Mouse (Mus musculus) heart, embryonic 16.5 days (tissue): ENCODE results near the gene Card19. TPM values are rescaled to one million over a fixed set of nuclear protein-coding genes. Genes with fewer than 3 reads are reported as not detected.

Experiments used
- ATAC-seq: fragments of 200-750 bp; cut with Nextera tagmentation; replicated peaks from 2 replicates; pipeline ENCODE4 v1.8.0; 2017; ENCODE audit warnings: moderate number of reproducible peaks; ENCODE audit not compliant: insufficient read depth, low FRiP score; ENCODE audit errors: extremely low read depth
- H3K27ac ChIP-seq: fragments of 300-500 bp; sonication (generic); 2 replicates; pipeline ENCODE4 v1.5.1; 2014; ENCODE audit warnings: mild to moderate bottlenecking, low read length, control low read depth, moderate library complexity
- H3K27me3 ChIP-seq: fragments of 300-500 bp; sonication (generic); 2 replicates; pipeline ENCODE4 v1.6.1; 2014; ENCODE audit warnings: low read length, mixed read lengths; ENCODE audit not compliant: control insufficient read depth, insufficient read depth
- H3K36me3 ChIP-seq: fragments of 300-500 bp; sonication (generic); 2 replicates; pipeline ENCODE4 v1.6.1; 2014; ENCODE audit not compliant: control insufficient read depth, insufficient read depth
- H3K4me1 ChIP-seq: fragments of 300-500 bp; sonication (generic); 2 replicates; pipeline ENCODE4 v1.6.1; 2014; ENCODE audit warnings: low read length, mixed read lengths; ENCODE audit not compliant: control insufficient read depth, insufficient read depth
- H3K4me2 ChIP-seq: fragments of 300-500 bp; sonication (generic); 2 replicates; pipeline ENCODE4 v1.6.1; 2014; ENCODE audit warnings: low read depth, mild to moderate bottlenecking, control low read depth, low read length
- H3K4me3 ChIP-seq: fragments of 300-500 bp; sonication (generic); 2 replicates; pipeline ENCODE4 v1.5.1; 2014; ENCODE audit warnings: mild to moderate bottlenecking, control low read depth, low read length
- H3K9ac ChIP-seq: fragments of 300-500 bp; sonication (generic); 2 replicates; pipeline ENCODE4 v1.6.1; 2014; ENCODE audit warnings: low read length, control low read depth
- H3K9me3 ChIP-seq: fragments of 300-500 bp; sonication (generic); replicated peaks from 2 replicates; pipeline ENCODE4 v1.6.1; 2016; ENCODE audit warnings: low read length; ENCODE audit not compliant: control insufficient read depth
- WGBS: fragments of 180-500 bp; shearing (Covaris S2); extraction: QIAGEN DNeasy Blood & Tissue Kit; methylation state at CpG from one replicate; pipeline ENCODE4 v1.1.7; 2014; 5-methylcytosine and 5-hydroxymethylcytosine counted together
- polyA plus RNA-seq: library from polyadenylated mRNA; unstranded; fragments of >200 nt; fragmentation: Nextera tagmentation; extraction: Ambion mirVana; gene quantifications from 2 replicates; pipeline ENCODE4 v1.2.1, GENCODE M21; 2015

Gene Card19
- polyA plus RNA-seq, 1 experiment from 2014 or later = 144 TPM

DNA sequence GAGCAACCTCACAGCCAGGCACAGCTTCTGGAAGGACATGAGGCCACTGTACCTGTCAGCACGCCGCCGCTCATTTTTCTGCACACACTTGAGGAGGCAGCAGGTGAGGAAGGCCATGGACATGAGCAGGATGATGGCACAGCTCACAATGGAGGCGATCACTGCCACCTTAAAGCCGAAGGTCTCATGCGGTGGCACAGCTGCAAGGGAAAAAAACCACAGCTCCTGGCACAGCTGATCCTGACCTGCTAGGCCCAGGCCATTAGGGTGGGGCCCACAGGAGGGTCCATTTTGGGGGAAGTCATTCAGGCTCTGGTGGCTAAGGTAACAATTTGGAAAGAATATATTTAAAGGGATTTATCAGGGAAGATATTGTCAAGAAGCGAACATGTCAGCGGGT, 22.9 kb upstream of the Card19 start:
- WGBS = 89% methylated on average over 8 of the region's 8 CpGs
- Histone ChIP-seq H3K4me3 (no peak overlapping the region), H3K9me3 (peaks cover 5% of the 10 kb centered on the region; the same call in 1 of the 2 replicates), H3K9ac (no peak overlapping the region), H3K36me3 (no peaks in the 10 kb centered on the region), H3K4me2 (no peak overlapping the region), H3K4me1 (no peaks in the 10 kb centered on the region), H3K27me3 (no peaks in the 10 kb centered on the region), H3K27ac (no peak overlapping the region)
- ATAC-seq = no peak

DNA sequence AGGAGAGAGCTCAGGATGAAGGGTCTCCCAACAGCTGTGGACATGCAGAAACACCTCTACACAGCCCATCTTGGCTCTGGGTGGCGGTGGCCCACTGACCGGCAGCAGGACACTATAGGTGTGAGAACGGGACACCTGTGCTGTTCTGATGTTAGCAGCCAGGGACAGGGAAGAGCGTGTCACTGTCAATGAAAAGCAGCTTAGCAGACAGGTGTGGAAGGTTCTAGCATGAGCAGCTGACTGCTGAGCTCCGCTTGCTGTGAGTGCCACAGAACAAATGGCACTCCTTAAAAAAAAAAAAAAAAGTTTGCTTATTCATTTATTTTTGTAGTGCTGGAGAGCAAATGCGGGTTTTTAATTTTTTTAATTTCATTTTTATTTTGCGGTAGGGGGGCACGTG, 21.8 kb upstream of the Card19 start:
- H3K27me3 ChIP-seq = no peaks in the 10 kb centered on the region
- H3K9ac ChIP-seq = no peak overlapping the region
- no peak overlapping the region for H3K4me3 ChIP-seq
- no peak for ATAC-seq
- peaks cover 5% of the 10 kb centered on the region; the same call in 1 of the 2 replicates for H3K9me3 ChIP-seq
- no peaks in the 10 kb centered on the region for H3K36me3 ChIP-seq
- no peaks in the 10 kb centered on the region for H3K4me1 ChIP-seq
- H3K27ac ChIP-seq = no peak overlapping the region
- H3K4me2 ChIP-seq = no peak overlapping the region
- 84% methylated on average over 8 of the region's 8 CpGs for WGBS

DNA sequence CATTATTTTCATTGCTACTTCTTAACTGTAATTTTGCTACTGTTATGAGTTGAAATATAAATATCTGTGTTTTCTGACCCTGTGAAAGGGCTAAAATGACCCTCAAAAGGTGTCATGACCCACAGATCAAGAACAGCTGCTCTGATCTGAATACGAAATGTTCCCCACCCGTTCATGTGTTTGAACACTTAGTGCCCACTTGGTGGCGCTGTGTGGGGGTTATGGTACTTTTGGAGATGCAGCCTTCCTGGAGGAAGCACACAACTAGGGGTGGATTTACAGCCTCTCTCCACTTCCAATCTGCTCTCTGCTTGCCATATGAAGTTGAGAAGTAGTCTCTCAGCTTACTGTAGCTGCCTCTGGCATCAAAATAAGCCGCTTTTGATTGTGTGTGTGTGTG, 18.9 kb upstream of the Card19 start:
- Histone ChIP-seq H3K9ac (no peak overlapping the region), H3K4me1 (no peaks in the 10 kb centered on the region), H3K27ac (no peak overlapping the region), H3K9me3 (peaks cover 5% of the 10 kb centered on the region; the same call in 1 of the 2 replicates), H3K4me2 (no peak overlapping the region), H3K4me3 (no peak overlapping the region), H3K27me3 (no peaks in the 10 kb centered on the region), H3K36me3 (no peaks in the 10 kb centered on the region)
- WGBS = 92% methylated on average over 4 of the region's 4 CpGs
- no peak for ATAC-seq

DNA sequence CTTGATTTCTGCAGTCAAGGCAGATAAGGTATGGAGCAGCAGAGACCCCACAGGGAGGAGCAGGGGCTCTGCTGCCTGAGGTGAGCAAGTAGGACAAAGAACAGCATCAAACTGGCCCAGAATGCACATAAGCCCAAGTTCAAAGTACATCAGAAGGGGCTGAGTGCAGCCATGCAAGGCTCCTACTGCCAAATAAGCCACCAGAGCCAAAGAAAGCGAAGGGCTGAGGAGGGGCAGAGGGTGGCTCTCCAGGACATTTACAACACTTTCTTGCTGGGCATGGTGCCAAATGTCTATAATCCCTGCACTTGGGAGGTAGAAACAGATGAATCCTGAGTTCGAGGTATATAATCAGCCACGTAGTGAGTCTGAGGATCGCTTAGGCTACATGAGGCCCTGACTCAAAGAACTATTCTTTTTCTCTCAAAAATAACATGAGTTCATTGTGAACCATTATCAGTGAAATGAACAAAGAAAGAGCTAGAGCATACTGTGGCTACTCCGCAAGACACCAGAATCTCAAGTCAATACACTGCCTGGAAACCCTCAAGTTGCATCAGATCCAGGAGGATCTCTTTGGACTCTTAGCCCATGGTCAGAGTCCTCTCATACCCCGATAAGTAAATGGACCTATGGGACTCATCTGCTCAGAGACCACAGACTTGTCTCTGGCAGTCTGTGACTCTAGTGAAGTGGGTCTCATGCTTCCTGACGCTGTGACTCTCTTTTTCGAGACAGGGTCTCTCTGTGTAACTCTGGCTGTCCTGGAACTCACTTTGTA, 18.1 kb upstream of the Card19 start:
- Histone ChIP-seq H3K4me1 (no peaks in the 10 kb centered on the region), H3K36me3 (no peaks in the 10 kb centered on the region), H3K9me3 (peaks cover 5% of the 10 kb centered on the region; the same call in 1 of the 2 replicates), H3K27ac (no peak overlapping the region), H3K4me3 (no peak overlapping the region), H3K9ac (no peak overlapping the region), H3K4me2 (no peak overlapping the region), H3K27me3 (no peaks in the 10 kb centered on the region)
- WGBS = 85% methylated on average over 8 of the region's 8 CpGs
- ATAC-seq = no peak

DNA sequence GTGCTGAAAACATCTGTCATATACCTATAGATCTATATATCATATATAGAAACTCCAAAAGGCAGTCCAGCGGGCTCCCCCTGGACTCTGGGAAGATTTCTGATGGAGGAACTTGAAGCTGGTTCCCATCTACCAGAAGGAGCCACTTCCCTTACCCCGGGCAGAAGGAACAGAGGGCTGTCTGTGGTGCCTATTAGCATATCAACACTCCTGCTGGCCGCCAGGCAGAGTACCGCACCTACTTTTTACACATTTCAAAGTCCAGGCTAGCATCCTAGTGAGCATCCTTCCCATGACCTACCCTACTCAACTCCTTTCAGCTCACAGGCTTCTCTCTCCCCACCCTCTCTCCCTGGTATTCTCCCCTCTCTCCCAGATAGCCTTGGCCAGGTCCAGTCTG, 9.8 kb upstream of the Card19 start:
- no peak overlapping the region for H3K27ac ChIP-seq
- H3K4me1 ChIP-seq = peaks cover 4% of the 10 kb centered on the region; the same call in 1 of the 2 replicates
- no peak overlapping the region for H3K4me3 ChIP-seq
- H3K36me3 ChIP-seq = no peaks in the 10 kb centered on the region
- H3K9me3 ChIP-seq = 0 out of 2 replicates have a peak, but pooled peaks cover 3% of the 10 kb centered on the region
- WGBS = 31% methylated on average over 4 of the region's 4 CpGs
- no peak for ATAC-seq
- H3K4me2 ChIP-seq = no peak overlapping the region
- H3K9ac ChIP-seq = no peak overlapping the region
- peaks cover 5% of the 10 kb centered on the region; the same call in 1 of the 2 replicates for H3K27me3 ChIP-seq

DNA sequence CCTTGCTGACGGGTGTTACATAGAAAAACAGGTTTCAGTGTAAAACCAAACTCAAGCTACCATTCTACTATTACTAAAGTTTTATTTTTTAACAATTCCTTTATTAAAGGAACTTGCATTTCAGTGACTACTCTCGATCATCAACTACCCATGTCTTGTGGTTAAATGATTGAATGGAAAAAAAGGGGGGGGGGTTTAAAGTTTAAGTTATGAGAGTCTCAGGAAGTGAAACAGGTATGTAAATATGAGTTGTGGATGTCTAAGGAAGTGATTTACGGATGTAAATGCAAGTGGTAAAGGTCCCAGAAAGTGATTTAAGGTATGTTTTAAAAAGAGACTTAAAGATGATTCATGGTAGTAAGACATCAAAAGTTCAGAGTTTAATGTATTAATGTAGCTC, 9.3 kb upstream of the Card19 start:
- peaks cover 5% of the 10 kb centered on the region; the same call in 1 of the 2 replicates for H3K27me3 ChIP-seq
- H3K4me2 ChIP-seq = no peak overlapping the region
- H3K4me1 ChIP-seq = peaks cover 4% of the 10 kb centered on the region; the same call in 1 of the 2 replicates
- H3K27ac ChIP-seq = no peak overlapping the region
- H3K9me3 ChIP-seq = 0 out of 2 replicates have a peak, but pooled peaks cover 3% of the 10 kb centered on the region
- WGBS = 61% methylated on average over 3 of the region's 3 CpGs
- no peaks in the 10 kb centered on the region for H3K36me3 ChIP-seq
- no peak overlapping the region for H3K9ac ChIP-seq
- ATAC-seq = no peak
- no peak overlapping the region for H3K4me3 ChIP-seq

DNA sequence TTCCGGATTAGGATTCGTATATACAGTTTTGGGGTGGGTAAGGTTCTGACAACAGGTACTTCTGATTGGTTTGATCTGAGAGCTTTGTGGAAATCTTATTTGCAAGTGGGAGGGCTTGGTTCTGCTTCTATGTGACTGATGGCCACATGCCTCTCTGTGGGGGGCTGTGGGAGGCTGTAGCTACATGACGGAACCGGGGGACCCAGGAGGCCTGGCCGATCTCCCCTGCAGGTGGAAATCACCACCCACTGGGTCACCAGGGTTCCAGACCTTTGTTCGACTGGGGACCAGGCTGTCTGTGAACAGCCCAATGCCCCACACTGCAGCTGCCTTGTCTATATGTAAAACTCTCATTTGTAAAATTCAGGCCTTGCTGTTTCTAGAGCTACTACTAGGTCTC, 8.9 kb upstream of the Card19 start:
- no peak for ATAC-seq
- 0 out of 2 replicates have a peak, but pooled peaks cover 3% of the 10 kb centered on the region for H3K9me3 ChIP-seq
- no peaks in the 10 kb centered on the region for H3K36me3 ChIP-seq
- 36% methylated on average over 6 of the region's 6 CpGs for WGBS
- H3K4me2 ChIP-seq = no peak overlapping the region
- peaks cover 5% of the 10 kb centered on the region; the same call in 1 of the 2 replicates for H3K27me3 ChIP-seq
- H3K4me3 ChIP-seq = no peak overlapping the region
- H3K4me1 ChIP-seq = peaks cover 4% of the 10 kb centered on the region; the same call in 1 of the 2 replicates
- H3K27ac ChIP-seq = no peak overlapping the region
- H3K9ac ChIP-seq = 0 out of 2 replicates have a peak overlapping the region, but pooled peaks have one; percentile 18

DNA sequence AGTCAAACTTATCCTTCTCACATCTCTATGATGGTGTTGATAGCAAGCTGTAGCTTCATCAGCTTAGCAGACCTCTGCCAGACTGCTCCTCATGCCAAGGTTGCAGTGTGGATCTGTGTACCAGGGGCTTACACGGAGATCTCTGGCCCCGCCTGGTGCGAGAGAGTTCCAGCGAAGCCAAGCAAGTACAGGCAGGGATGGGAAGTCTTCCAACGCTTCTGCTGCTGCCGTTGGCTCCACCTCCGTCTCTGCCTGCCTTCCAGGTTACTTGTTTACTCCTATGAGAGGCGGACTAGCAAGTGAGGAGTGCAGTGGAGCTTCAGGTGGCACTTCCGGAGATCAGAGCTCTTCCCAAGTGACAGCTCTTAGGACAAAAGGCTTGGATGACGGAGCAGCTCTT, 8.5 kb upstream of the Card19 start:
- Histone ChIP-seq H3K27me3 (peaks cover 5% of the 10 kb centered on the region; the same call in 1 of the 2 replicates), H3K27ac (no peak overlapping the region), H3K4me1 (peaks cover 4% of the 10 kb centered on the region; the same call in 1 of the 2 replicates), H3K4me2 (peak overlapping the region; percentile 22; the same call in 1 of the 2 replicates), H3K36me3 (no peaks in the 10 kb centered on the region), H3K9ac (peak overlapping the region; percentile 18; the same call in 1 of the 2 replicates), H3K4me3 (no peak overlapping the region), H3K9me3 (0 out of 2 replicates have a peak, but pooled peaks cover 3% of the 10 kb centered on the region)
- ATAC-seq = no peak
- WGBS = 11% methylated on average over 10 of the region's 10 CpGs

DNA sequence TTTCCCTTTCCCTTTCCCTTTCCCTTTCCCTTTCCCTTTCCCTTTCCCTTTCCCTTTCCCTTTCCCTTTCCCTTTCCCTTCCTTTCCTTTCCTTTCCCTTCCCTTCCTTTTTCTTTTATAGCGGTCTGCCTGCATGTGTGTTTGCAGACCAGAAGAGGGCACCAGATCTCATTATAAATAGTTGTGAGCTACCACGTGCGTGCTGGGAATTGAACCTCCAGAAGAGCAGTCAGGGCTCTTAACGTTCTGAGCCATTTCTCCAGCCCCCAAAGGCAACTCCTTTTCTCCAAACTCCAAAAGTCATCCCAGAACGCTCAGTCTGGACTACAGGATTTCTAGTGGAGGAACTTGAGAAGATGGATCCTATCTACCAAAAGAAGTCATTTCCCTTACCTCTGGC, 5.1 kb upstream of the Card19 start:
- Histone ChIP-seq H3K27ac (no peak overlapping the region), H3K4me1 (peaks cover 13% of the 10 kb centered on the region), H3K9ac (no peak overlapping the region), H3K4me3 (no peak overlapping the region), H3K36me3 (no peaks in the 10 kb centered on the region), H3K9me3 (0 out of 2 replicates have a peak, but pooled peaks cover 3% of the 10 kb centered on the region), H3K4me2 (no peak overlapping the region), H3K27me3 (peaks cover 5% of the 10 kb centered on the region; the same call in 1 of the 2 replicates)
- ATAC-seq = no peak
- 20% methylated on average over 5 of the region's 5 CpGs for WGBS
